Mouse (Mus musculus): ENCODE measurements around the gene Acot5.

Acot5 gene

GRCm38 (mm10) chr12:84119584-84119983, 50.5 kb downstream of the Acot5 start:
- DNase-seq (ENCODE audit: low read depth, low spot score): no peak
